Mouse (Mus musculus) cerebellum, adult 2 months (tissue): ENCODE data around the gene Jun.

ENCODE experiments used
- CTCF ChIP-seq: fragments of 200-500 bp; IDR thresholded peaks from 2 replicates; pipeline ENCODE4 v1.5.1; 2011; ENCODE audit warnings: low read depth, mild to moderate bottlenecking, control low read depth, low read length, moderate library complexity, borderline replicate concordance; ENCODE audit not compliant: insufficient read depth
- POLR2A ChIP-seq: fragments of 200-500 bp; IDR thresholded peaks from 2 replicates; pipeline ENCODE4 v1.6.1; 2011; ENCODE audit warnings: low read length, control low read depth, borderline replicate concordance; ENCODE audit not compliant: insufficient read depth

DNA sequence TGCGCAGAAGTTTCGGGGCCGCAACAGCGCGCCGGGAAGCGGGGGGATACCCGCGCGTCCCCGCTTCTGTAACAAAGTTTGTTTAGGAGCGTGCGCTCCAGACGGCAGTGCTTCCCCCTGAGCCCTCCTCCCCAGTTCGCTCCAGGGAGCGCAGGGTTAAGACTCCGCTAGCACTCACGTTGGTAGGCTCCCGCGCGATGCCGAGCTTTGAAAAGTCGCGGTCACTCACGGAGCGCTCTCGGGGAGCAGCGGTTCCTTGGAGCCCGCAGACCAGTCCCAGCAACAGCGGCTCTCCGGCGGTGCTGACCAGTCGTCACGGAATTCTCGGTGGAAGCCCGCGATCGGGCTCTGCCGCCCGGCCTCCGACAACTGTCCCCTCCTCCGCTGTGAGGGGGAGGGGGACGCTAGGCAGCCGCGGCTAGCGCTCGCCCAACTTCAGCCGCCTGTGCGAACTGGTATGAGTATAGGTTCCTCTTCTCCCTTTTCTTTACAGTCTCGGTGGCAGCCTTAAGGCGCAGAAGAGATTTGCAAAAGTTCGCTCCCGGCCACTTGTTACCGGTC lies 631 bp downstream of the Jun start:
- no peak for TF ChIP-seq POLR2A
- no peak for TF ChIP-seq CTCF
